Comparison of ENCODE assay signal across 22 mouse cellular contexts in the genomic region with DNA sequence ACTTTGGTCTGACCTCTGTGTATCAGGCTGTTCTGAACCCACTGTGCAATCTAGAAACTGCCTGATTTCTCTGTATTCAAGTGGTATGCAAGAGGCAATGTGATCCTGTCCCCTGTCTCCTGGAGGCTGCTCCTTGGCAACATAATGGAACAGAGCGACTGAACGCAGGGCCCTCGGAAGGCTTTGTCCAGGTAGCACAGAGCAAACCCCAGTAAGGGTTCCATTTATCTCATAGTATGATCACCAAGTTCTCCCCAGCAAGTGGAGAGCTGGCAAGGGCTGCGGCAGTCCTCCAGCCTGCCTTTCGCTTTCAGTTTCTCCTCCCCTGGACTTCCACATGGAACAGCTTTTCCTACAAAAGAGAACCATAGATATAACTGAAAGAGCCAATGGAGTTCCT. TPM values are rescaled to one million over a fixed set of nuclear protein-coding genes. Genes with fewer than 3 reads are reported as not detected.
"Had no signal": no experiment of that assay in that cellular context is flagged by ENCODE, and none has a peak within 500 bp of the region (broad histone marks: within the 10 kb centered on the region; RNA-seq: fewer than 3 reads in every experiment).

No protein-coding gene starts in this region.

- H3K9me3 ChIP-seq: liver, embryonic 15.5 days; lung, embryonic 15.5 days; midbrain, embryonic 10.5 days; midbrain, embryonic 12.5 days; neural tube, embryonic 13.5 days; neural tube, embryonic 15.5 days had no signal

- H3K36me3 ChIP-seq: liver, embryonic 15.5 days; lung, embryonic 15.5 days; midbrain, embryonic 10.5 days; midbrain, embryonic 12.5 days; neural tube, embryonic 13.5 days; neural tube, embryonic 15.5 days had no signal

- H3K27ac ChIP-seq: liver, embryonic 15.5 days; lung, embryonic 15.5 days; macrophage; midbrain, embryonic 10.5 days; midbrain, embryonic 12.5 days; neural tube, embryonic 13.5 days; neural tube, embryonic 15.5 days had no signal

- DNase-seq: liver, postnatal 0 days; lung, adult 2 months; lung, postnatal 14 days; lung, postnatal 36 days; midbrain, embryonic 14.5 days; retina, postnatal 1 day; right cerebral cortex, adult 18-20 months; right cerebral cortex, postnatal 25 days; right cerebral cortex, postnatal 4 days; spleen, adult 18-20 months; thymus, adult 18-20 months; thymus, postnatal 14 days; thymus, postnatal 36 days had no signal

- H3K4me1 ChIP-seq: liver, embryonic 15.5 days had no signal

- H3K4me3 ChIP-seq: liver, embryonic 15.5 days; lung, embryonic 15.5 days; midbrain, embryonic 10.5 days; midbrain, embryonic 12.5 days; myocyte; neural tube, embryonic 13.5 days; neural tube, embryonic 15.5 days had no signal

RNA-seq across cellular contexts. Expression of gene Gm9913, which starts 3.5 kb away (rescaled TPM):
- total RNA-seq: megakaryocyte progenitor cell, adult 5-6 weeks had no signal
- polyA plus RNA-seq: liver, postnatal 0 days; macrophage; midbrain, embryonic 14.5 days; neural tube, embryonic 13.5 days had no signal
